Mouse (Mus musculus): ENCODE results near the gene Cacna1b.

Gene Cacna1b

DNA sequence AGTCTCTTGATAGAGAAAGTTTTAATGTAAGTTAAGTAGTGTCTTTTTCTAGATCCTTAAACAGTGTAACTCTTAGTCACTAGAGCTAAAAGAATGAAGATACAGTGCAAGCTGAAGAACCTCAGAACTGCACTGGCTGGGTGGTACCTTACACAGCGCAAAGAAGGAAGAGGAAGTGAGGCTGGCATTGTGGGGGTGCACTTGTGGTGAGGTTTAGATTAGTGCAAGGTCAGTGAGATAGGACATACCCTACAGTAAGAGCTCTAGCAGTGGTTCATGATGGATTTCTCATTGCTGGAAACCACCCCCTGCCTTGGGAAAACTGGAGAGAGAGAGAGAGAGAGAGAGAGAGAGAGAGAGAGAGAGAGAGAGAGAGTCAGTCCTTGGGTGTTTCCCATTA lies 192.0 kb downstream of the Cacna1b start:
- Histone ChIP-seq H3K36me3 (ENCODE audit: insufficient read depth, low read length) (no peaks in the 10 kb centered on the region), H3K4me1 (replicated peaks; ENCODE audit: low read depth, low read length) (no peaks in the 10 kb centered on the region), H3K9me3 (ENCODE audit: low read length) (no peaks in the 10 kb centered on the region), H3K27me3 (ENCODE audit: insufficient read depth, low read length) (peaks cover 5% of the 10 kb centered on the region), H3K4me3 (replicated peaks; ENCODE audit: low read length) (no peak overlapping the region)
- TF ChIP-seq CTCF (conservative IDR thresholded peaks at IDR 0.05; ENCODE audit: low read length), result no peak
- no peak for TF ChIP-seq NANOG (IDR thresholded peaks at IDR 0.05; ENCODE audit: borderline replicate concordance, low read length)
- TF ChIP-seq POU5F1 (IDR thresholded peaks at IDR 0.05; ENCODE audit: borderline replicate concordance, low read length), result no peak

DNA sequence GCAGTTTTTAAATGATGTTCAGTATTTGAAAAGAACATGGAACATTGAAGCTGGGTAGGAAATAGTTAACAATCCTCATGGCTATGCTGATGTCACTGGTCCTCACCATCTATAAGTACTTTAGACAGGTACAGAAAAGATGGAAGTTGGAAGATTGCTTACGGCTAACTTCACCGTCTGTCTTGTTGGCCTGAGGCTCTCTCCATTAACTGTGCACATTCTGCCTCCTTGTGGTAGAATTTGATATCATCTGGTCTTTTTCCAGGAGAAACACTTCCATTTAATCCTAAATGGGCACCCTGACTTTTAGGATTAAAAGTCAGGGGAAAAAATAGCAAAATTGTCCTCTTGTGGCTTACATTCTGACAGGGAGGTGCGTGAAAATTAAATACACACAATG lies 194.4 kb downstream of the Cacna1b start:
- Histone ChIP-seq H3K9me3 (ENCODE audit: low read length) (no peaks in the 10 kb centered on the region), H3K4me1 (replicated peaks; ENCODE audit: low read depth, low read length) (no peaks in the 10 kb centered on the region), H3K36me3 (ENCODE audit: insufficient read depth, low read length) (no peaks in the 10 kb centered on the region), H3K27me3 (ENCODE audit: insufficient read depth, low read length) (peaks cover 5% of the 10 kb centered on the region), H3K4me3 (replicated peaks; ENCODE audit: low read length) (no peak overlapping the region)
- TF ChIP-seq CTCF (conservative IDR thresholded peaks at IDR 0.05; ENCODE audit: low read length) (peak; percentile 58), POU5F1 (IDR thresholded peaks at IDR 0.05; ENCODE audit: borderline replicate concordance, low read length) (no peak)

GRCm38 (mm10) chr2:24562547-24563290 lies 200.2 kb downstream of the Cacna1b start:
- no peaks in the 10 kb centered on the region for H3K27me3 ChIP-seq (ENCODE audit: insufficient read depth, low read length)
- no peak overlapping the region for H3K4me3 ChIP-seq (replicated peaks; ENCODE audit: low read length)
- H3K36me3 ChIP-seq (ENCODE audit: insufficient read depth, low read length), result no peaks in the 10 kb centered on the region
- TF ChIP-seq CTCF (conservative IDR thresholded peaks at IDR 0.05; ENCODE audit: low read length) (no peak), POU5F1 (IDR thresholded peaks at IDR 0.05; ENCODE audit: borderline replicate concordance, low read length) (no peak), NANOG (IDR thresholded peaks at IDR 0.05; ENCODE audit: borderline replicate concordance, low read length) (no peak)
- H3K4me1 ChIP-seq (replicated peaks; ENCODE audit: low read depth, low read length), result no peaks in the 10 kb centered on the region
- no peaks in the 10 kb centered on the region for H3K9me3 ChIP-seq (ENCODE audit: low read length)

GRCm38 (mm10) chr2:24561946-24562345 lies 201.0 kb downstream of the Cacna1b start:
- H3K4me1 ChIP-seq (replicated peaks; ENCODE audit: low read depth, low read length), result no peaks in the 10 kb centered on the region
- TF ChIP-seq NANOG (IDR thresholded peaks at IDR 0.05; ENCODE audit: borderline replicate concordance, low read length) (no peak), POU5F1 (IDR thresholded peaks at IDR 0.05; ENCODE audit: borderline replicate concordance, low read length) (no peak), CTCF (conservative IDR thresholded peaks at IDR 0.05; ENCODE audit: low read length) (no peak; the same call in 1 of the 2 replicates)
- no peaks in the 10 kb centered on the region for H3K36me3 ChIP-seq (ENCODE audit: insufficient read depth, low read length)
- H3K4me3 ChIP-seq (replicated peaks; ENCODE audit: low read length), result no peak overlapping the region
- no peaks in the 10 kb centered on the region for H3K27me3 ChIP-seq (ENCODE audit: insufficient read depth, low read length)
- no peaks in the 10 kb centered on the region for H3K9me3 ChIP-seq (ENCODE audit: low read length)

DNA sequence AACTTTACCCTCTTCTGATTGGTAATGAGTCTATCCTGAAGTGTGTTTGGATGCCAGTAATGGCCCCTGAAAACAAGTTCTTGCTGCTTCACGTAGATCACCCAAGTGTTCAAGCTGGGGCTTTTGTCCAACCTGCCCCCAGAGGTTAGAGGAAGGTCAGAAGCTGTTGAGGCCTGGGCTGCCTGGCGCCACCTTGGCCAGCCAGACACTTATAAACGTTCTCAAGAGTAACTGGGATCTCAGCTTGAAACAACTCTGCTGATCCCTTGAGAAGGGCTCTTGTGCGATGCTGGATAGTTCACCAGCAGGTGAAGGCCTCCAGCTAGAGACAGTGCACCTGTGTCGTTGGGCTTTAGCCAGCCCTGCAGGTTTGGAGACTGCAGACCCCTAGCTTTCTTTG lies 202.8 kb downstream of the Cacna1b start:
- Histone ChIP-seq H3K4me3 (replicated peaks; ENCODE audit: low read length) (no peak overlapping the region), H3K4me1 (replicated peaks; ENCODE audit: low read depth, low read length) (no peaks in the 10 kb centered on the region), H3K27me3 (ENCODE audit: insufficient read depth, low read length) (no peaks in the 10 kb centered on the region), H3K9me3 (ENCODE audit: low read length) (no peaks in the 10 kb centered on the region), H3K36me3 (ENCODE audit: insufficient read depth, low read length) (no peaks in the 10 kb centered on the region)
- TF ChIP-seq POU5F1 (IDR thresholded peaks at IDR 0.05; ENCODE audit: borderline replicate concordance, low read length), result no peak
- TF ChIP-seq CTCF (conservative IDR thresholded peaks at IDR 0.05; ENCODE audit: low read length), result no peak
- TF ChIP-seq NANOG (IDR thresholded peaks at IDR 0.05; ENCODE audit: borderline replicate concordance, low read length), result no peak

- no peaks in the 10 kb centered on the region for H3K27me3 ChIP-seq (ENCODE audit: insufficient read depth, low read length)
- no peaks in the 10 kb centered on the region for H3K4me1 ChIP-seq (replicated peaks; ENCODE audit: low read depth, low read length)
- TF ChIP-seq POU5F1 (IDR thresholded peaks at IDR 0.05; ENCODE audit: borderline replicate concordance, low read length), result no peak
- no peaks in the 10 kb centered on the region for H3K36me3 ChIP-seq (ENCODE audit: insufficient read depth, low read length)
- no peak overlapping the region for H3K4me3 ChIP-seq (replicated peaks; ENCODE audit: low read length)
- H3K9me3 ChIP-seq (ENCODE audit: low read length), result no peaks in the 10 kb centered on the region
Measured at GRCm38 (mm10) chr2:24556347-24556746, 206.6 kb downstream of the Cacna1b start.

DNA sequence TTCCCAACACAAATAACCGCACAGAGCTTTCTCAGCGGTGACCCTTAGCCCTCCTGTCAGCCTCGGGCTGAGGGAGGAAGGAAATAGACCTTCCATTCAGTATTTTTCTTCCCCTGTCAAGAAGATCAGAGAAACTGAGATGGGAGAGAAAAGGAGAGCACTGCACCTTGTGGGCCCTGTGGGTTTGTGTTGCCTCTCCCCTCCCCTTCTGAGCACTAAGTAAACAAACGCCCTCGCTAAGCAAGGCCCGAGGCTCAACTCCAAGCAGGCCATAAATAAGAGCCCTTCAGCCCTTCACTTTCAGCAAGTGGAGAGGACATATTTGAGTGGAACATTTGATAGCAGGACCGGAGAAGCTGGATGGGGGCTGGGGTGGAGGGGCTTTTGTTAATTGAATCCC lies 209.0 kb downstream of the Cacna1b start:
- H3K27me3 ChIP-seq (ENCODE audit: insufficient read depth, low read length), result no peaks in the 10 kb centered on the region
- no peaks in the 10 kb centered on the region for H3K9me3 ChIP-seq (ENCODE audit: low read length)
- H3K4me1 ChIP-seq (replicated peaks; ENCODE audit: low read depth, low read length), result no peaks in the 10 kb centered on the region
- no peak for TF ChIP-seq CTCF (conservative IDR thresholded peaks at IDR 0.05; ENCODE audit: low read length)
- no peak for TF ChIP-seq POU5F1 (IDR thresholded peaks at IDR 0.05; ENCODE audit: borderline replicate concordance, low read length)
- no peak for TF ChIP-seq NANOG (IDR thresholded peaks at IDR 0.05; ENCODE audit: borderline replicate concordance, low read length)
- H3K4me3 ChIP-seq (replicated peaks; ENCODE audit: low read length), result no peak overlapping the region
- H3K36me3 ChIP-seq (ENCODE audit: insufficient read depth, low read length), result no peaks in the 10 kb centered on the region

Measured in E14TG2a.4 (cell line).